Mouse (Mus musculus) adipose tissue, adult 10 weeks (tissue): ENCODE measurements around the gene Pcca. TPM values are rescaled to one million over a fixed set of nuclear protein-coding genes. Genes with fewer than 3 reads are reported as not detected.

Experiments
- polyA plus RNA-seq: library from polyadenylated mRNA; stranded (reverse); fragments of 350-450 nt; fragmentation: Illumina TruSeq; extraction: RNeasy Lipid Tissue Mini Kit (QIAGEN cat#74804); gene quantifications from one replicate; pipeline ENCODE4 v1.2.3, GENCODE M21; 2014; ENCODE audit warnings: low read depth, low replicate concordance

Pcca gene
- 54.6 TPM for polyA plus RNA-seq

GRCm38 (mm10) chr14:122534017-122534924 is at the start of gene Pcca:
Pcca (plus strand) TSS chr14:122534324.

DNA sequence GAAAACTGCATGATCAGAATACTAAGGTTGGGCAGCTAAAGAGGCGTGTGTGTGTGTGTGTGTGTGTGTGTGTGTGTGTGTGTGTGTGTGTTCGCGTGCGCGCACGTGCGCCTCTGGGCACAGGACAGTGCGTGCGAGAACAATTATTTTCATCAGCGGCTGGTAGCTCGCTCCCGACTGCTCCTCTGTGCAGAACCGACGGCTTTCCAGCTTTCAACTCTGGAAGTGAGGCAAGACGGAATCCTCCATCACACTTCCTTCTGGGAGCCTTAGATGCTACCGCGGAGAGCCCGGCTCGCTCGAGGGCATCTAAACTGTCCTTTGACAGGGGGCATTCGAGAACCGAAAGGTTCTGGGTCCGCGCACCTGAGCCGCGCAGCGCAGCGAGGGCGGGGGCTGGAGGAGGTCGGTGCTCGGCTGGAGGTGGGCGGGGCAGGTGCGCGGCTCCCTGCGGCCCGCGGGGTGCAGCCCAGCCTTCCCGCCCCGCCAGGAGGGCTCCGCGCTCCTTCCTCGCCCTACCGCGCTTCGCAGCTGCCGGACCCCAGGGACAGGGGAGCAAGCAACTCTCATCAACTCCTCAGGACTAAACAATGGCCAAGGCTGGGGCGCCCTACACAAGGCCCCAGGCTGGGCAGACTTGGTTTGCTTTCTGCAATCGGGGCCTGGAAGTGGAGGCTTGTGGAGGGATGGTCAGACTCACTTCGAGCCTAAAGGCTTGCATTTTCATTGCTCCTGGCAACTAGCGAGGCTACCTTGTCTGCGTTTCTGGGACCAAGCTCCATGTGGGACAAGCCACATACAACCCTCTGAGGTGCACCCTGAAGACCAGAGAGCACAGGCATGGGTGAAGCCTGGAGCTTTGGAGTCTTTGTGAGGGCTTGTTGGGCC is 43.4 kb upstream of the Pcca start, which contains the start of gene Gm10837:
Gene Gm10837, plus strand, starts transcription at position 146 of the 888 bp plus-strand sequence.

DNA sequence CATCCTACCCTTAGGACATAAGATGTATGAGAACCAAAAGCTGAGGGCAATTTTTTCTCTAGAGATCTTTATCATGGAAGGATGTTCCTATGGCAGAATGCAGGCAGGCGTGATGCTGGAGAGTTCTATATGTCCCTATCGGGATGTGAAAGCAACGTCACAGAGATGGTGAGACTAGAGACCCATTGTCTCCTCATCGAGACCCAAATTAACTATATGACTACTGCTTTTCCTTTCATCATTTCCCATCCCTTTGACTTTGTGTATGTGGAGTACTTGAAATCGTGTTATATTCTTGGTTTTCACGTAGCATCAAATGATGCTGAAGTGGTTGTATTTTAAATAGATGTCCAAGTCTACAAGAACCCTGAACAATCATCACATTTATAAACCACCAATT is 379.5 kb downstream of the Pcca start, which contains the start of gene Ggact:
Gene Ggact, minus strand, starts transcription at position 101 of the 400 bp plus-strand sequence.

Other genes starting within 250 kb of the Pcca start
- not detected for gene Gm5089, start 83.2 kb upstream of the Pcca start, polyA plus RNA-seq
- not detected for gene Zic5, start 68.6 kb upstream of the Pcca start, polyA plus RNA-seq
- not detected for gene Zic2, start 58.9 kb upstream of the Pcca start, polyA plus RNA-seq
- gene Gm10837, start 43.7 kb upstream of the Pcca start, polyA plus RNA-seq, result not detected